Mouse (Mus musculus): ENCODE data around the gene Cdca3. TPM values are rescaled to one million over a fixed set of nuclear protein-coding genes. Genes with fewer than 3 reads are reported as not detected.
"Not testable (repeated sequence)": the region's sequence is repeated elsewhere in the genome, so short reads cannot be mapped to it uniquely, and the experiment has no call there.

Cdca3 gene
- polyA plus RNA-seq, 1 experiment from 2014 or later: 258 TPM

GRCm38 (mm10) chr6:124809052-124809774 lies 20.1 kb upstream of the Cdca3 start:
- DNase-seq (ENCODE audit: low spot score): peak; percentile 43

DNA sequence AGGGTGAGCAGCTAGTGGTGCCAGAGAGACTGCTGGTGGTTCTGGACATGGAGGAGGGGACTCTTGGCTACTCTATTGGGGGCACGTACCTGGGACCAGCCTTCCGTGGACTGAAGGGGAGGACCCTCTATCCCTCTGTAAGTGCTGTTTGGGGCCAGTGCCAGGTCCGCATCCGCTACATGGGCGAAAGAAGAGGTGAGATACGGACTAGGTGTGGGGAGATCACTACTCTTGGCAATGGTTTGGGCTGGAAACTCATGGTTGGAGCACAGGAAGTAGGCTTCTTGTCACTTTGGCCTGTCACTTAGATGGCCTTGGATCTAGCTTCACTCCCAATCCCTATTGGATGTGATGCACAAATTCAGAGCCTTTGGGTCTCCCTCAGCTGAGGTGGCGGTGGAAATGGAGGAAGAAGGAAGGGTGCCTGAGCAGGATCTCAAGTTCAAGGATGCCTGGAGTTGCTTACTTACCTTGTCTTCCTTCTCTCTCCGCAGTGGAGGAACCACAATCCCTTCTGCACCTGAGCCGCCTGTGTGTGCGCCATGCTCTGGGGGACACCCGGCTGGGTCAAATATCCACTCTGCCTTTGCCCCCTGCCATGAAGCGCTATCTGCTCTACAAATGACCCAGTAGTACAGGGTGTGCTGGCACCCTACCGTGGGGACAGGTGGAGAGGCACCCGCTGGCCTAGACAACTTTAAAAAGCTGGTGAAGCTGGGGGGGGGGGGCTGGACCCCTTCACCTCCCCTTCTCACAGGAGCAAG lies 19.4 kb upstream of the Cdca3 start:
- DNase-seq (ENCODE audit: low spot score): no peak

- DNase-seq (ENCODE audit: low spot score): not testable (repeated sequence)
Measured at GRCm38 (mm10) chr6:124810566-124811402, 18.6 kb upstream of the Cdca3 start.

DNA sequence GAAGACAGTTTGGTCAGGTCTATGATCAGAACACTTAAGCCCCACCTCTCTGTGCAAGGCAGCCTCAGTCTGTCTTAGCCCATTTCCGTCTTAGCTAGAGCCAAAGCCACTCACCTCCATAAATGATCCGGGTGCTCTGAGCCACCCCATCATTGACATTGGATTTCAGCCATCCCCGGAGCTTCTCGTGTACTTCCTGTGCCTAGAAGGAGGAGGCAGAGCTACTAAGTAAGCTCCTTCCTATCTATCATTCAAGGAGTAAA lies 18.0 kb upstream of the Cdca3 start:
- DNase-seq (ENCODE audit: low spot score): no peak

- no peak for DNase-seq (ENCODE audit: low spot score)
Measured at GRCm38 (mm10) chr6:124811701-124812560, 17.4 kb upstream of the Cdca3 start.

DNA sequence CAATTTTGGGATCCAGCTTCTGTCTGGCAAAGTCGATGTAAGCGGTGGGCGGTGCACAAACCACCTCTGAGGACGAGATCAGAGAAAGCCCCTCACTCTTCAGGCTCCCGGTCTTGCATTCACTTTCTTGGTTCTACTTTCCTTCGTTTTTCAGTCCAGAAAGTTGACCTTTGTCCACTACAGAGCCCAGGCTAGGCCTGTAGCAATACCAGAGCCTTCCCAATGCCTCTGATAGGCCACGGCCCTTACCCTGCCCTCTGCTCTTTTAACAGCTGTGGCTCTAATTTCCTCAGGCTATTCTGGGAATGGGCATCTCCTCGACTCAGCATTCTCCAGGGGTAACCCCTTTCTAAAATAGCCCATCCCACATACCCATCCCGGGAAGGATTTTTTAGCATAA lies 16.5 kb upstream of the Cdca3 start:
- no peak for DNase-seq (ENCODE audit: low spot score)

DNA sequence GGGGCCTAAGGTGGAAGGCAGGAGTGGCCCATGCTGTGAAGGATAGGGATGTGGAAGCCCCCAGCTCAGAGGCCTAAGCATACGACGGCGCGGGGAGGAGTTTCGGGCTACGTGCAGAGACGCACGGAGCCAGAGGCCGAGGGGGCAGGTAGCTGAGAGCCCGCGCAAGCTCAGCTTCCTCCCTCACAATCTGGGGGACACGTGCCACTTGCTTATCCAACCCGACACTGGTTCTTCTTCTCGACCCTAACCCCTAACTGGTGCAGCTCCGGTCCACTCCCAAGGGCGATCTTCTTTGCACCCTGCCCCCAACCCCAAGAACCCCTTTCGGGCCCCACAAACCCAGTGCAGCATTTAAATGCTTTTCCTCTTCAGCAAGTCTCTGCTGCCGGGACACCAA lies 15.9 kb upstream of the Cdca3 start:
- DNase-seq (ENCODE audit: low spot score): peak; percentile 73

DNA sequence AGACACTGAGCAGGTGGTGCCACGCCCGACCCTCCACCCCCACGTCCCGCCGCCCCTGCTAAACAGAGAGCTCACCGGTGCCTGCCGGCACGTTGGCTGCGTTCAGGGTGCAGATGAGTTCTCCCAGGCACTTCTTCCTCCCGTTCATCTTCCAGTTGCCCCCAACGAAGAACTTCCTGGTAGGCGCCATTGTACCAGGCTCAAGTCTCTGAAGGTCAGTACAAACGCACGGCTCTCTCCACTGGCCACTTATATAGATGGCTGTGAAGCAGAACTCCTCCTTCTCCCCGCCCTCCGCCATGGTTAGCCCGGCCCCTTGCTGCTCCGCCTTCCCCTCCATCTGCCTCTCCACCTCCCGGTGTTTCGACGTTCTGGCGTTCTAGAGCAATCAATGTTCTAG lies 15.4 kb upstream of the Cdca3 start, which contains the start of gene Tpi1:
Tpi1 (minus strand) TSS at position 364 of the 400 bp plus-strand sequence.
- DNase-seq (ENCODE audit: low spot score): peak; percentile 77

GRCm38 (mm10) chr6:124814448-124814847 lies 14.9 kb upstream of the Cdca3 start:
- no peak for DNase-seq (ENCODE audit: low spot score)

DNA sequence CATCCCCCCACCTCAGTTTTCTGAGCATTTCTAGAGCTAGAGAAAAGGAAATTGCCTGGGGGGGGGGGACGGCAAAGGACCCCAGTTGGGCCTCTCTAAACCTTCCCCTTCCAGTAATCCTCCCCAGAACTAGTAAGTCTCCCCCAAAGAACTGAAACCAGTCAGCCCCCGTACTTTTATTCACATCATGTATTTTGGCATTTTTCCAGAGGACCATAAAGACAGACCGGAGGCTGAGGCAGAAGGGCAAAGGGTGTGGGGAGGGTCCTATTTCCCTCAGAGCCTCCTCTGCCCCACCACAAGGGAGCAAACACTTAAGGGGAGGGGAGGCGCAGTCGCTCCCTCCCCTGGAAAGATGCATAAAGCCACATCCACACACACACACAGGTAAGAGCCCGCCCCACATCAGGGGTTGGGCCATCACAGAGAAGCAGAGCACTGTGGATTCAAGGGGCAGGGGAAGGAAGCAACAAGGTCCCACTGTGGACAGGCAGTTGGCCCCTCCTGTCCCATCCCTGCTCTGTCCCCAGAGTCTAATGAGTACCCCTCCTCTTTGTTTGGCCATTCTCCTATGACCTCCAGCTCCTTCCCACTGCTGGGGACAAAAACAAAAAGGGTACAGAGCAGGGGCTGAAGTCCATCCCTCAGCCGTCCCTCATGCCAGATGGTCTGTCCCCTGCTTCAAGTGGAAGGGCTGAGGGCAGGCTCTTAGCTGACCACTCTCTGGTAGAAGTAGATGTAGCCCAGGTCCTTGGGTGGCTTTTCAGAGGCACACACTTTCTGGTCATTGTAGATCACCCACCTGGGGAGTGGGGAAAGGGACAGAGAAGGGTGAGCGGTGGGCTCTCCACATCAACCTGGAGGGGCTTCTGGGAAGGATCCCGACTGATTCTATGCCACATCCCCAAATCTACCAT lies 14.2 kb upstream of the Cdca3 start:
- no peak for DNase-seq (ENCODE audit: low spot score)

DNA sequence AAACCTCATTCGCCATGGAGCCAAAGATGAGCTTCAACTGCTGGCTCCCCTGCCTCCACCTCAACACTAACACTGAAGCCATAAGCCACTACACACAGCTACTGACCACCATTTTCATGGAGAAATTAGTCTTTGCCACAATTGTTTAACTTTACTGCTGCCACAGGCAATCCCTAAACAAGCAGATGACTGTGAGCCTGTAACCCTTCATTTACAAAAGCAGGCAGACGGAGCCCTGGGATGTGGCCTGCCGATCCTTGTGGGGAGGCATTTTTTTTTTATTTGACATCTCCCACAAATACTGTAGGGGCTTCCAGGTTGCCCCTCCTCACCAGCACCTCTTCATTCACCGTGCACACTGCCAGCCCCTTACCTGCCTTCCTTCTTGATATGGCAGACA lies 12.7 kb upstream of the Cdca3 start:
- no peak for DNase-seq (ENCODE audit: low spot score)

DNA sequence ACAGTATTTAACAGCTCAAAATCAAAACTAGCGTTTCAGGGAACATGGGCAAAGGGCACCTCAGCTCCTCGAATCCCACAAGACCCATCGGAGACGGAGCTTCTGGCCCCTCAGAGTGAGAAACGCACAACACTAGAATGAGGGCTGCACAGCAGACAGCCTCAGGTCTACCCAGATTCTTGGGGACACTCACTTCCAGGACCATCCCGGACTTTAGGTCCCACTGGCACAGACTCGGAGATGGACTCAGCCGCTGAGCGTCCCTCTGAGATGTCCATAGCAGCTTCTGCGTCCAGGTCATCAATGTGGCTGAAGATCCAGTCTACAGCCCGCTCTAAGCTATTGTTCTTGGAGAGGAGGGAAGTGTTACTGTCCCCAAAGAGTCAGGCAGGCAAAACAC lies 12.2 kb upstream of the Cdca3 start:
- no peak for DNase-seq (ENCODE audit: low spot score)

GRCm38 (mm10) chr6:124817563-124817962 lies 11.8 kb upstream of the Cdca3 start:
- DNase-seq (ENCODE audit: low spot score): no peak

DNA sequence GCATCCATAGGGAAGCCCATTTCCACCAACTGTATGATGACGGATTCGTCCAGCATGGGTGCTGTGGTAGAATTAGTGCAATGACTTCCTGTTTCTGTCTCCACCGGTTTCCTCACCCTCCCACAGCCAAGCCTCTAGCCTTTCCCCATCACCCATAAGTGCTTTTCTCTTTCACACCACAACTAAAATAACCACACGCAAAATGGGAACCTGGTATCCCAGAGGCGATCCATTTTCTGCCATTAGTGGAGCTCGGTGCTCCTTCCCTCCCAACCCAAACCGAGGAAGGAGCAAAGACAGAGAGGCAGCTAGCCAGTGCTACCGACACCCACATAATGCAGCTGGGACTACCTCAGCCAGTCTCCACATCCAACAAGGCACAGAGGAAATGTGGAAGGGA lies 11.4 kb upstream of the Cdca3 start:
- no peak for DNase-seq (ENCODE audit: low spot score)

DNA sequence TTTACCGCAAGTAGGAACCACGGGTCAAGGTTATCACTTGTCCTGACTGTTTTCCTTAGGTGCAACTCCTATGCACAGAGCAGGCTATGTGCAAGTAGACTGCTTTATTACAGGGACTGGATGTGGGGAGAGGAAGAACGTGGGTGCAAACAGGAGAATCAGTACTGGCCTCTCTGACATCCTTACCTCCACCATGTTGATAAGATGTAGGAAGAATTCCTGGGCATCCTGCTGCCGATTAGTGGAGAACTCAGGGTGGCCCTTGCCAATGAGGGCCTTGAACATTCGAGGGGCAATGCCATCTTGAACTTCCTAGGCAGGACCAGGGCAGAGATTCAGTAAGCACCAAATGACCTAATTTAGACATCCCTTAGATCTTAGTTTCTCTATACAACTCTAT lies 8.5 kb upstream of the Cdca3 start:
- no peak for DNase-seq (ENCODE audit: low spot score)

- no peak for DNase-seq (ENCODE audit: low spot score)
Measured at GRCm38 (mm10) chr6:124822049-124822448, 7.3 kb upstream of the Cdca3 start.

GRCm38 (mm10) chr6:124828101-124828592 lies 1.2 kb upstream of the Cdca3 start:
- DNase-seq (ENCODE audit: low spot score): peak; percentile 32

DNA sequence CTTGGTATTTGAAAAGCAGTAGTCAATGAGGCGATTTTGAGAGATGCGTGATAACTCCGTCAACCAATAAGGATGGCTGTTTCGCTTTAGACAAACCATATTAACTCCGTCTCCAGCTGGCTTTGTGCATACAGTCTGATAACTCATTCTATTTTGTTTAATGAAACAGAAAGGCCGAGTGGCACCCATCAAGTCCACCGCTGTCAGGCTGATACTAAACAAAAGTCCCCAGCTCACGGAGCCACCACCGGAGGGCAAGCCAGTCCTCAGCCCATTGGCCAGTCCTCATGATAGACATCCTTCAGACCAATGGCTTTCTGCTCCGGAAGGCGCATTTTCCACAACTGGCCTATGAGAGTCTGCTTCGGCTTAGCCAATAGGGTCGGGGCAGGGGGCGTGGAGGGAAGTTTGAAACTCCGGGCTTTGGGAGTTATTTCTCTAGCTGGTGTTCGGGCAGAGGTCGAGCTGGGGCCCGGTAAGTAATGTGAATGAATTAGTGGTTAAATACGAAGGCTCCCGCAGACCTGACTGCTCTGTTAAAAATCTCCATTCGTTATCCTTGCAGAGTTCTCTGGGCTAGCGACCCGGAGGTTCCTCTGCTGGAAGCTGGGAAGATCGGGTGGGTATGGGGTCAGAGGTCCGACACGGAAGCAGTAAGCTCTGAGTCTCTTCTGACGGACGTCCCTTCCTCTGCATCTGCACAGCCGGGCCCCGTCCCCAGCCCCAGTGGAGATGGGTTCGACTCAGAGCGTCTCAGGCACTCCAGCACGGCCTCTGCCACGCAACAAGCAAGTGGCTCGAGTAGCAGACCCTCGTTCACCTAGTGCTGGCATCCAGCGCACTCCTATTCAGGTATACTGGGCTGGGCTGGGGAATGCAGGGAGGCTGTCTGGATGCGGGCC lies 703 bp downstream of the Cdca3 start:
- peak; percentile 96 for DNase-seq (ENCODE audit: low spot score)

- DNase-seq (ENCODE audit: low spot score): not testable (repeated sequence)
Measured at GRCm38 (mm10) chr6:124831199-124831598, 1.9 kb downstream of the Cdca3 start.

All from thymus, postnatal 0 days (tissue).